Mouse (Mus musculus) hindbrain, embryonic 12.5 days (tissue): ENCODE data around the gene Cacna1g. TPM values are rescaled to one million over a fixed set of nuclear protein-coding genes. Genes with fewer than 3 reads are reported as not detected.

Experiments
- ATAC-seq: fragments of 200-750 bp; cut with Nextera tagmentation; 2 replicates; pipeline ENCODE4 v1.8.0; 2017; ENCODE audit warnings: moderate TSS enrichment; ENCODE audit not compliant: low FRiP score
- H3K27ac ChIP-seq: fragments of 300-500 bp; sonication (generic); 2 replicates; pipeline ENCODE4 v1.5.1; 2016; ENCODE audit warnings: mild to moderate bottlenecking
- H3K27me3 ChIP-seq: fragments of 300-500 bp; sonication (generic); 2 replicates; pipeline ENCODE4 v1.6.1; 2016; ENCODE audit warnings: mild to moderate bottlenecking
- H3K36me3 ChIP-seq: fragments of 300-500 bp; sonication (generic); 2 replicates; pipeline ENCODE4 v1.6.1; 2016; ENCODE audit warnings: mild to moderate bottlenecking
- H3K4me1 ChIP-seq: fragments of 300-500 bp; sonication (generic); 2 replicates; pipeline ENCODE4 v1.6.1; 2016
- H3K4me2 ChIP-seq: fragments of 300-500 bp; sonication (generic); replicated peaks from 2 replicates; pipeline ENCODE4 v1.6.1; 2016; ENCODE audit warnings: mild to moderate bottlenecking
- H3K4me3 ChIP-seq: fragments of 300-500 bp; sonication (generic); 2 replicates; pipeline ENCODE4 v1.5.1; 2016; ENCODE audit warnings: mild to moderate bottlenecking
- H3K9ac ChIP-seq: fragments of 300-500 bp; sonication (generic); 2 replicates; pipeline ENCODE4 v1.6.1; 2016; ENCODE audit warnings: mild to moderate bottlenecking, moderate library complexity
- H3K9me3 ChIP-seq: fragments of 300-500 bp; sonication (generic); replicated peaks from 2 replicates; pipeline ENCODE4 v1.6.1; 2016; ENCODE audit warnings: mild to moderate bottlenecking
- WGBS: fragments of 180-500 bp; shearing (Covaris S2); methylation state at CpG from one replicate; pipeline ENCODE4 v1.1.7; 2016; 5-methylcytosine and 5-hydroxymethylcytosine counted together
- polyA plus RNA-seq: library from polyadenylated mRNA; unstranded; fragments of >200 nt; fragmentation: Nextera tagmentation; extraction: Ambion mirVana; gene quantifications from 2 replicates; pipeline ENCODE4 v1.2.1, GENCODE M21; 2016

Cacna1g gene
- polyA plus RNA-seq, 1 experiment from 2014 or later = 21.4 TPM

- Histone ChIP-seq H3K4me3 (no peak overlapping the region), H3K9me3 (no peaks in the 10 kb centered on the region), H3K36me3 (no peaks in the 10 kb centered on the region), H3K27me3 (no peaks in the 10 kb centered on the region; the same call in 1 of the 2 replicates), H3K27ac (no peak overlapping the region), H3K4me2 (no peak overlapping the region), H3K9ac (no peak overlapping the region), H3K4me1 (0 out of 2 replicates have a peak, but pooled peaks cover 10% of the 10 kb centered on the region)
- WGBS = 84% methylated on average over 6 of the region's 6 CpGs
- no peak for ATAC-seq
Measured at GRCm38 (mm10) chr11:94369981-94370380, 104.0 kb downstream of the Cacna1g start.

- no peak for ATAC-seq
- Histone ChIP-seq H3K27me3 (no peaks in the 10 kb centered on the region), H3K9ac (no peak overlapping the region), H3K4me2 (no peak overlapping the region), H3K4me3 (no peak overlapping the region), H3K36me3 (no peaks in the 10 kb centered on the region), H3K27ac (no peak overlapping the region), H3K4me1 (no peaks in the 10 kb centered on the region), H3K9me3 (no peaks in the 10 kb centered on the region)
- 62% methylated on average over 3 of the region's 3 CpGs for WGBS
Measured at GRCm38 (mm10) chr11:94365340-94365739, 108.7 kb downstream of the Cacna1g start.

GRCm38 (mm10) chr11:94363690-94364089 is 110.3 kb downstream of the Cacna1g start:
- Histone ChIP-seq H3K27ac (no peak overlapping the region), H3K9me3 (no peaks in the 10 kb centered on the region), H3K36me3 (no peaks in the 10 kb centered on the region), H3K4me3 (no peak overlapping the region), H3K27me3 (no peaks in the 10 kb centered on the region), H3K4me2 (no peak overlapping the region), H3K4me1 (no peaks in the 10 kb centered on the region), H3K9ac (no peak overlapping the region)
- ATAC-seq = no peak
- 83% methylated on average over 7 of the region's 7 CpGs for WGBS

GRCm38 (mm10) chr11:94362101-94362500 is 111.9 kb downstream of the Cacna1g start:
- no peaks in the 10 kb centered on the region for H3K4me1 ChIP-seq
- no peak overlapping the region for H3K4me3 ChIP-seq
- ATAC-seq = no peak
- H3K4me2 ChIP-seq = no peak overlapping the region
- H3K36me3 ChIP-seq = no peaks in the 10 kb centered on the region
- H3K9me3 ChIP-seq = no peaks in the 10 kb centered on the region
- no peak overlapping the region for H3K27ac ChIP-seq
- no peaks in the 10 kb centered on the region for H3K27me3 ChIP-seq
- 92% methylated on average over 5 of the region's 5 CpGs for WGBS
- no peak overlapping the region for H3K9ac ChIP-seq

GRCm38 (mm10) chr11:94361166-94361870 is 112.7 kb downstream of the Cacna1g start:
- ATAC-seq = no peak
- WGBS = 94% methylated on average over 14 of the region's 14 CpGs
- H3K36me3 ChIP-seq = no peaks in the 10 kb centered on the region
- H3K9ac ChIP-seq = no peak overlapping the region
- H3K4me2 ChIP-seq = no peak overlapping the region
- H3K4me1 ChIP-seq = no peaks in the 10 kb centered on the region
- no peaks in the 10 kb centered on the region for H3K27me3 ChIP-seq
- H3K27ac ChIP-seq = no peak overlapping the region
- no peaks in the 10 kb centered on the region for H3K9me3 ChIP-seq
- no peak overlapping the region for H3K4me3 ChIP-seq

GRCm38 (mm10) chr11:94359168-94359567 is 114.8 kb downstream of the Cacna1g start:
- H3K4me3 ChIP-seq = no peak overlapping the region
- no peaks in the 10 kb centered on the region for H3K4me1 ChIP-seq
- H3K9me3 ChIP-seq = no peaks in the 10 kb centered on the region
- no peak overlapping the region for H3K4me2 ChIP-seq
- H3K27ac ChIP-seq = no peak overlapping the region
- 93% methylated on average over 12 of the region's 12 CpGs for WGBS
- no peaks in the 10 kb centered on the region for H3K27me3 ChIP-seq
- no peak overlapping the region for H3K9ac ChIP-seq
- H3K36me3 ChIP-seq = no peaks in the 10 kb centered on the region
- no peak for ATAC-seq

Other genes starting within 250 kb of the Cacna1g start
- gene Wfikkn2, start 228.2 kb downstream of the Cacna1g start, polyA plus RNA-seq = 6.8 and 9.1 TPM in 2 replicates
- 0.31 and 0.48 TPM in 2 replicates for gene Gm21885, start 192.3 kb downstream of the Cacna1g start, polyA plus RNA-seq
- 153 and 167 TPM in 2 replicates for gene Luc7l3, start 152.2 kb downstream of the Cacna1g start, polyA plus RNA-seq
- gene Ankrd40, start 146.2 kb downstream of the Cacna1g start, polyA plus RNA-seq = 27.3 and 28.7 TPM in 2 replicates
- 0.81 and 1.2 TPM in 2 replicates for gene Abcc3, start 81.2 kb downstream of the Cacna1g start, polyA plus RNA-seq
- gene Spata20, start 12.0 kb upstream of the Cacna1g start, polyA plus RNA-seq = 0.08 TPM in 1 of 2 replicates, not detected in the other
- gene Epn3, start 25.8 kb upstream of the Cacna1g start, polyA plus RNA-seq = 1.7 and 2.5 TPM in 2 replicates
- 4.2 and 5.2 TPM in 2 replicates for gene Mycbpap, start 47.5 kb upstream of the Cacna1g start, polyA plus RNA-seq
- gene Rsad1, start 75.1 kb upstream of the Cacna1g start, polyA plus RNA-seq = 3.4 and 4.6 TPM in 2 replicates
- gene Chad, start 90.8 kb upstream of the Cacna1g start, polyA plus RNA-seq = 0.98 and 1.5 TPM in 2 replicates
- gene Acsf2, start 127.7 kb upstream of the Cacna1g start, polyA plus RNA-seq = 3.3 and 3.5 TPM in 2 replicates
- 208 and 212 TPM in 2 replicates for gene Lrrc59, start 155.6 kb upstream of the Cacna1g start, polyA plus RNA-seq
- 126 and 131 TPM in 2 replicates for gene Mrpl27, start 179.6 kb upstream of the Cacna1g start, polyA plus RNA-seq
- gene Eme1, start 179.8 kb upstream of the Cacna1g start, polyA plus RNA-seq = 20.8 and 21.3 TPM in 2 replicates
- 19.4 and 20.3 TPM in 2 replicates for gene Xylt2, start 203.3 kb upstream of the Cacna1g start, polyA plus RNA-seq
- gene Gm11541, start 230.3 kb upstream of the Cacna1g start, polyA plus RNA-seq = 0.12 TPM in 1 of 2 replicates, not detected in the other